Mouse (Mus musculus) ZHBTc4 (cell line): ENCODE results near the gene Ear1.
"Not testable (repeated sequence)": the region's sequence is repeated elsewhere in the genome, so short reads cannot be mapped to it uniquely, and the experiment has no call there.

Experiments
- DNase-seq: peaks from one replicate; pipeline ENCODE4 v3.0.0-alpha.2; 2011; ENCODE audit warnings: low read depth, low spot score

The Ear1 gene

GRCm38 (mm10) chr14:43796905-43797470 lies 78.3 kb downstream of the Ear1 start:
- peak; percentile 58 for DNase-seq

DNA sequence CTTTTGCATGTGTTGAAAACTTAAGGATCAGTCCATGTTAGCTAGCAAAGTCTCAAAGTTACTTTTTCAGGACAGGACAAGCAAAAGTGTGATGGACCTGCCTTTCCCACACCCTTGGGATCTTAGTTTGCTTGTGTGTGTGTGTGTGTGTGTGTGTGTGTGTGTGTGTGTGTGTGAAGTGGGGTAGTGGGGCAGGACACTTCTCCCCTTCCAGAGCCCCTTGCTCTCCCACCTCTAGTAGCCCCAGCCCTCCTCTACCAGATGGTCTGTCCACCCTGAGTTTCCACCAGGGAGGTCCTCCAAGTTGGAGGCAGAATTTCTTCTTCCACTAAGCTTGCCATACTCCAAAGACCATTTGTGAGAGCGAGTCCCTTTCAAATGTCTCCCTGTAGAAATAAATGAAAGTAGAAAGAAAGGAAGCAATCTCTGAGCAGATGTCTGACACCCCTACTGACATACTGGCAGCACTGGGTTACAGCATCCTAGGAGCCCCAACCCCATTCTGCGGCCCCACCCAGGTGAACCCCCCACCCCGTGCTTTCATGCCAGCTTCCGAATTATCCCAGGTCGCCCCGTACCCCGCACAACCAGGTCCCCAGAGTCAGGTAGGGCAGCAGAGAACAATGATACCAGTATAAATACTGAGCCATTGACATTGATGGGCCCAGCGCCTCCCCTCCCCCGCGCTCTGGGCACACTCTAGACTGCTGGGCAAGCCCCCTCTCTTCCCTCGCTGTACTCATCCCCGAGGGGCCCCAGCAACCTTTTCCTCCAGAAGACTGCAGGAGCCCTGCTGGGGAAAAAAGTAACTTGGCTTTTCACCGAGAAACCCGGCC lies 79.0 kb downstream of the Ear1 start:
- no peak for DNase-seq

DNA sequence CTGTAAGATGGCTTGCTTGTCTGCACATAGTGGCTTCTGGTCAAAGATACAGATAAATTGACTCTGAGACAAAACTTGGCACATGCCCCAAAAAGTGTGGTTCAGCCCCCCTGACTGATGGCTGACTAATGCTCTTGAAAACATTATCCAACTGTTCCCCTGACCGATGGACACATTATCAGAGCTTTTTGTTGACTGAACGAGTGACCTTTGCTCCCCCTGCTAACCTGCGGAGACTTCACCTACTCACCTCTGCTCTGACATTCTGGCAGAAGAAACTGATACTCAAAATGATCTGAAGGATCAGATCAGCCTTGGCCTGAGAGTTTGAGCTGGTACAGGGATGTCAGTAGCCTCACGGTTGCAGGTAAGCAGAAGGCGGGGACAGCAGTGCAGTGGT lies 81.5 kb downstream of the Ear1 start:
- not testable (repeated sequence) for DNase-seq

DNA sequence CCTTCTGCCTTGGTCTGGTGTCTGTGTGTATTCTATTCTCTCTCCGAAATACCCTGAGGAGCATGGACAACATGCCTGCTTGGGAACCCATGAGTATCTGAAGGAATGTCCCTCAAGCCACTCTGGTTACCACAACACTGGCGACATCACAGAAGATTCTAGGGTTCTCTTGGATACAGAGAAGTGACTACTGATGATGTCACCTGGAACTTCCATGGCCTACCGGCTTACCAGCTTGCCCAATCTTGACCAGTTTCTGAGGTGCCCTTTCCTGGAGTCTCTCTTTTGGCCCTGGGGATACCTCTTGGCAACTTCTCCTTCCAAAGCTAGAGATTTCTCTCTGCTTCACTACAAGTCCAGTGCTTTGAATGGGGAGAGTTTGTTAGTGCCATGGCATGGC lies 90.7 kb downstream of the Ear1 start, which contains the start of gene Gm8180:
Gene Gm8180, minus strand, starts transcription at position 101 of the 400 bp plus-strand sequence.
- not testable (repeated sequence) for DNase-seq
